Mouse (Mus musculus): ENCODE results near the gene Gdap2.

Gdap2 gene

DNA sequence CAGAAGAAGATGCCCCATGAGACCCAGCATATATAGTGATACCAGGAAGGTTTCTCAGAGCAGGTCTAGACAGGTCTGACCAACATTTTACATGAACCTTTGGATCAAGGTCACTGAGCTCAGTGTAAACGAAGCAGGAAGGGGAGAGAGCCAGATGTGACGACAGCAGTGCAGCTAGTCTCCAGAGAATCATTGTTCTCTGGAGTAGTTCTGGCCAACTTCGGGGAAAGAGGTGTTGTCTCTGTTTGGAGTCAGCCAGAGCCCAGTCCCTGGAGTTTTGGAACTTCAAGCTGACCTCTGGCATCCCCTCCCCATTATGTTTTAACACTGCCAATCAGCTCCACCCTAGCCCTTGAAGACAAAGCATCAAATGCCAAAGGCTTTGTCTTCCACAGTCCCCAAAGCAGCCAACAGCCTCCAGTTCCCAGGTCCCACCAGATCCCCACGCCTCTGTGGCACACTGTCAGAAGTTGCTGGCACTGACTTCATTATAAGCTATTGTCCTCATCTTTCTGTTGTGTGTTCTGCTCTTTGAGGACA lies 84.2 kb downstream of the Gdap2 start:
- DNase-seq (ENCODE audit: extremely low spot score, low read depth, low spot score), result no peak
